15 mouse cellular contexts compared by ENCODE assay signal in the genomic region with DNA sequence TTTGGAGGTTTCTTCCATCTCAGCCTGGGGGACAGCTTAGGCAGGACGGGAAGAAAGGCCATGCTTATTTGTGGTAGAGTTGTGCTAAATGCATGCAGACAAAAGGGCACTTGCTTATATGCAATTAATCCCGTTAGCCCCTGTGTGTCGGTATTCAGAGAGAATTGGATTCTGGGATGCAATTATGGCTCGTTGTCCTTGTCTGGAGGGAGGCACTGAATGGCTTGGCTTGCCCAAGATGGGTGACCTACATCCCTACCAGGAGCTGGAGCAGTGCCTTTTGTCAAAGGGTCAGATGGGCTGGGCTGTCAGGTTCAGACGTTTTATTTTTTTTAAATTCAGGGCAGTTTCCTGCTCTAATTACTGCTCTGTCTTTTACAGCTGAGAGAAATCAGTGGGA.
"Had no signal": no experiment of that assay in that cellular context is flagged by ENCODE, and none has a peak within 500 bp of the region (broad histone marks: within the 10 kb centered on the region; RNA-seq: fewer than 3 reads in every experiment).

No protein-coding gene starts in this region.

- H3K4me3 ChIP-seq: limb, embryonic 12.5 days; liver, embryonic 13.5 days; lung, embryonic 15.5 days; megakaryocyte, embryonic 14.5 days; neural tube, embryonic 12.5 days; stomach, embryonic 15.5 days had no signal

- H3K4me2 ChIP-seq: limb, embryonic 12.5 days; liver, embryonic 13.5 days; lung, embryonic 15.5 days; neural tube, embryonic 12.5 days; stomach, embryonic 15.5 days had no signal

- H3K9ac ChIP-seq: limb, embryonic 12.5 days; liver, embryonic 13.5 days; liver, postnatal 0 days; lung, embryonic 15.5 days; neural tube, embryonic 12.5 days; stomach, embryonic 15.5 days had no signal

- H3K27me3 ChIP-seq: limb, embryonic 12.5 days; liver, embryonic 13.5 days; lung, embryonic 15.5 days; megakaryocyte, embryonic 14.5 days; neural tube, embryonic 12.5 days; stomach, embryonic 15.5 days had no signal

- H3K36me3 ChIP-seq: limb, embryonic 12.5 days; liver, embryonic 13.5 days; lung, embryonic 15.5 days; neural tube, embryonic 12.5 days; stomach, embryonic 15.5 days had no signal

- ATAC-seq: liver, postnatal 0 days had no signal

- DNase-seq: kidney, adult 8-10 months; kidney, postnatal 25 days; liver; liver, embryonic 13.5 days; liver, postnatal 0 days; lung, postnatal 14 days; midbrain, embryonic 14.5 days; thymus, adult 2 months; thymus, postnatal 25 days had no signal

- H3K9me3 ChIP-seq: limb, embryonic 12.5 days; liver, embryonic 13.5 days; lung, embryonic 15.5 days; neural tube, embryonic 12.5 days; stomach, embryonic 15.5 days had no signal

- H3K4me1 ChIP-seq: limb, embryonic 12.5 days; liver, embryonic 13.5 days; lung, embryonic 15.5 days; megakaryocyte, embryonic 14.5 days; neural tube, embryonic 12.5 days; stomach, embryonic 15.5 days had no signal

- H3K27ac ChIP-seq: limb, embryonic 12.5 days; liver, embryonic 13.5 days; lung, embryonic 15.5 days; macrophage; neural tube, embryonic 12.5 days; stomach, embryonic 15.5 days had no signal
